Mouse (Mus musculus) brown adipose tissue, adult 24 weeks (tissue): ENCODE results near the gene Tbc1d1. TPM values are rescaled to one million over a fixed set of nuclear protein-coding genes. Genes with fewer than 3 reads are reported as not detected.

Experiments
- H3K27ac ChIP-seq: fragments of 200-500 bp; replicated peaks from 2 replicates; pipeline ENCODE4 v1.5.1; 2012; ENCODE audit warnings: low read depth, mild to moderate bottlenecking, low read length
- H3K4me1 ChIP-seq: fragments of 200-500 bp; 2 replicates; pipeline ENCODE4 v1.6.1; 2012; ENCODE audit warnings: low read length, mixed read lengths; ENCODE audit not compliant: control insufficient read depth, insufficient read depth, insufficient read length
- H3K4me3 ChIP-seq: fragments of 200-500 bp; 2 replicates; pipeline ENCODE4 v1.5.1; 2012; ENCODE audit warnings: low read depth, mild to moderate bottlenecking, low read length, moderate library complexity; ENCODE audit not compliant: insufficient read depth
- polyA plus RNA-seq: library from polyadenylated mRNA; stranded (reverse); fragments of >200 nt; gene quantifications from 2 replicates; pipeline ENCODE4 v1.2.4, GENCODE M21; 2012; ENCODE audit not compliant: missing spikeins, insufficient read depth, insufficient read length

Tbc1d1 gene
- polyA plus RNA-seq, 1 experiment: 5.6 TPM

GRCm38 (mm10) chr5:64254988-64255387 lies 98.9 kb downstream of the Tbc1d1 start:
- Histone ChIP-seq H3K4me3 (no peak overlapping the region), H3K27ac (no peak overlapping the region), H3K4me1 (peaks cover 7% of the 10 kb centered on the region)

GRCm38 (mm10) chr5:64263348-64263747 lies 107.2 kb downstream of the Tbc1d1 start:
- no peak overlapping the region for H3K27ac ChIP-seq
- no peak overlapping the region for H3K4me3 ChIP-seq
- no peaks in the 10 kb centered on the region for H3K4me1 ChIP-seq

- Histone ChIP-seq H3K27ac (no peak overlapping the region), H3K4me1 (no peaks in the 10 kb centered on the region), H3K4me3 (no peak overlapping the region)
Observed at GRCm38 (mm10) chr5:64263898-64264478, 107.9 kb downstream of the Tbc1d1 start.

GRCm38 (mm10) chr5:64265145-64265544 lies 109.0 kb downstream of the Tbc1d1 start:
- H3K27ac ChIP-seq: no peak overlapping the region
- no peak overlapping the region for H3K4me3 ChIP-seq
- H3K4me1 ChIP-seq: no peaks in the 10 kb centered on the region

- Histone ChIP-seq H3K27ac (no peak overlapping the region), H3K4me3 (no peak overlapping the region), H3K4me1 (no peaks in the 10 kb centered on the region)
Observed at GRCm38 (mm10) chr5:64265906-64266305, 109.8 kb downstream of the Tbc1d1 start.

GRCm38 (mm10) chr5:64266534-64266933 lies 110.4 kb downstream of the Tbc1d1 start:
- H3K4me1 ChIP-seq: no peaks in the 10 kb centered on the region
- H3K4me3 ChIP-seq: no peak overlapping the region
- H3K27ac ChIP-seq: no peak overlapping the region

- no peak overlapping the region for H3K27ac ChIP-seq
- H3K4me1 ChIP-seq: no peaks in the 10 kb centered on the region
- H3K4me3 ChIP-seq: no peak overlapping the region
Observed at GRCm38 (mm10) chr5:64267279-64267678, 111.2 kb downstream of the Tbc1d1 start.

- 0 out of 2 replicates have a peak overlapping the region, but pooled peaks have one; percentile 17 for H3K27ac ChIP-seq
- peaks cover under 1% of the 10 kb centered on the region for H3K4me1 ChIP-seq
- no peak overlapping the region for H3K4me3 ChIP-seq
Observed at GRCm38 (mm10) chr5:64269669-64270068, 113.6 kb downstream of the Tbc1d1 start.

GRCm38 (mm10) chr5:64273517-64273916 lies 117.4 kb downstream of the Tbc1d1 start:
- H3K4me3 ChIP-seq: no peak overlapping the region
- H3K4me1 ChIP-seq: peaks cover 2% of the 10 kb centered on the region
- H3K27ac ChIP-seq: no peak overlapping the region

- no peak overlapping the region for H3K27ac ChIP-seq
- H3K4me1 ChIP-seq: peaks cover 2% of the 10 kb centered on the region
- H3K4me3 ChIP-seq: no peak overlapping the region
Observed at GRCm38 (mm10) chr5:64274296-64274695, 118.2 kb downstream of the Tbc1d1 start.

- 0 out of 2 replicates have a peak overlapping the region, but pooled peaks have one; percentile 4 for H3K27ac ChIP-seq
- H3K4me1 ChIP-seq: peaks cover 2% of the 10 kb centered on the region
- no peak overlapping the region for H3K4me3 ChIP-seq
Observed at GRCm38 (mm10) chr5:64274738-64275451, 118.8 kb downstream of the Tbc1d1 start.

- H3K27ac ChIP-seq: no peak overlapping the region
- no peak overlapping the region for H3K4me3 ChIP-seq
- peaks cover 2% of the 10 kb centered on the region for H3K4me1 ChIP-seq
Observed at GRCm38 (mm10) chr5:64277646-64278191, 121.6 kb downstream of the Tbc1d1 start.

GRCm38 (mm10) chr5:64279668-64280067 lies 123.6 kb downstream of the Tbc1d1 start:
- peaks cover 2% of the 10 kb centered on the region for H3K4me1 ChIP-seq
- H3K4me3 ChIP-seq: no peak overlapping the region
- no peak overlapping the region for H3K27ac ChIP-seq

GRCm38 (mm10) chr5:64280191-64280590 lies 124.1 kb downstream of the Tbc1d1 start:
- no peak overlapping the region for H3K27ac ChIP-seq
- no peaks in the 10 kb centered on the region for H3K4me1 ChIP-seq
- no peak overlapping the region for H3K4me3 ChIP-seq

- H3K4me3 ChIP-seq: no peak overlapping the region
- H3K27ac ChIP-seq: no peak overlapping the region
- no peaks in the 10 kb centered on the region for H3K4me1 ChIP-seq
Observed at GRCm38 (mm10) chr5:64280613-64281012, 124.5 kb downstream of the Tbc1d1 start.

GRCm38 (mm10) chr5:64281674-64282073 lies 125.6 kb downstream of the Tbc1d1 start:
- Histone ChIP-seq H3K27ac (no peak overlapping the region), H3K4me3 (no peak overlapping the region), H3K4me1 (no peaks in the 10 kb centered on the region)
